Mouse (Mus musculus) megakaryocyte, embryonic 14.5 days (primary cell): ENCODE measurements at regions not wholly inside any gene's neighbourhood (a gene's known extent, or its start where the extent isn't known, plus 50 kb on each side); places are given as distances from the start of the nearest gene placed in this dataset.

Experiments used
- H3K27me3 ChIP-seq: replicated peaks from 2 replicates; pipeline ENCODE3; 2012; ENCODE audit warnings: inconsistent platforms
- H3K36me3 ChIP-seq: replicated peaks from 2 replicates; pipeline ENCODE3; 2012; ENCODE audit warnings: low read length, inconsistent platforms, mixed read lengths
- H3K4me1 ChIP-seq: 2 replicates; pipeline ENCODE4 v1.6.1; 2012; ENCODE audit warnings: inconsistent platforms
- H3K4me3 ChIP-seq: replicated peaks from 2 replicates; pipeline ENCODE3; 2012; ENCODE audit warnings: moderate library complexity, mild to moderate bottlenecking, inconsistent platforms
- H3K9me3 ChIP-seq: 2 replicates; pipeline ENCODE4 v1.6.1; 2012; ENCODE audit warnings: inconsistent platforms
- FLI1 ChIP-seq: IDR thresholded peaks from 2 replicates; pipeline ENCODE4 v1.6.1; 2012; ENCODE audit warnings: low read length, inconsistent platforms, mixed read lengths
- GATA1 ChIP-seq: IDR thresholded peaks from 3 replicates; pipeline ENCODE4 v1.6.1; 2012; ENCODE audit warnings: mixed read lengths, low read length, inconsistent platforms, borderline replicate concordance

DNA sequence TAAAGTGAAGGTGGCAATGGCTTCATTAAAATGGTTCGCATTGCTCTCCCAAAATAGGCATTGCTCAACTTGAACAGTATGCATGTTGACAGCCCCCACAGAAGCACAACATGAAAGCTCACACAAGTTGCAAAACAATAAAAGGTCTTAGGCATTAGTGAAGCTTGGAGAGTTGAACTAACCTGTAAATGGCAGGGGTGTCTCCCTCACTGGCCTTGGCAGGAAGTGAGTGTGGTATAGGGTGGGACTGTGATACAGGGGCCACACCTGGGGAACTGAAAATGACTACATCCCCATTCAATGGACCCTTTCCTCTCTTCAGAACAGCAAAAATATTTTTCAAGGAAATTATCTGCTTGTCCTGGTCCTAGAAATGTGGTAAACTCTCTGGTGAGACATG lies 499.6 kb downstream of the Ebf1 start:
- Histone ChIP-seq H3K4me3 (no peak overlapping the region), H3K4me1 (no peaks in the 10 kb centered on the region), H3K36me3 (no peaks in the 10 kb centered on the region), H3K27me3 (no peaks in the 10 kb centered on the region), H3K9me3 (no peaks in the 10 kb centered on the region)
- no peak for TF ChIP-seq GATA1
- TF ChIP-seq FLI1, result no peak

DNA sequence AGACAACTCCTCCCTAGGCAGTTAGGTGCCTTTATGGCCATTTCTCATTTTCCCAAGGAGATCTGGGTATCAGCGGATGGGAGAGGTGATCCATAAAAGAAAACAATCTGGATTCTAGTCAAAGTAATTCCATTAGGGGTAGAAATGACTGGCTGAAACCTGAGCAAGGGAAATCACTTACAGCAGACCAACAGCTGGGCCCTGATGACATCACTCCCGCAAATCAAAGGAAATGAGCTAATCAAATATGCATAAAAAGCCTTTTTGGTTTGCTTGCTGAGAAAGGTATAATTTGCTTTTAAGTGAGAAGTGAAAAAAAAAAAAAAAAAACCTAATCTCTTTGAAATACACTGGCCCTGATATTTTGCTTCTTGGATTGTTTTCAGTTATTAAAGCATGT lies 506.2 kb downstream of the Ebf1 start:
- H3K36me3 ChIP-seq, result no peaks in the 10 kb centered on the region
- peaks cover 4% of the 10 kb centered on the region; the same call in 1 of the 2 replicates for H3K9me3 ChIP-seq
- no peak overlapping the region for H3K4me3 ChIP-seq
- no peaks in the 10 kb centered on the region for H3K4me1 ChIP-seq
- H3K27me3 ChIP-seq, result no peaks in the 10 kb centered on the region
- TF ChIP-seq GATA1, result no peak
- TF ChIP-seq FLI1, result no peak

DNA sequence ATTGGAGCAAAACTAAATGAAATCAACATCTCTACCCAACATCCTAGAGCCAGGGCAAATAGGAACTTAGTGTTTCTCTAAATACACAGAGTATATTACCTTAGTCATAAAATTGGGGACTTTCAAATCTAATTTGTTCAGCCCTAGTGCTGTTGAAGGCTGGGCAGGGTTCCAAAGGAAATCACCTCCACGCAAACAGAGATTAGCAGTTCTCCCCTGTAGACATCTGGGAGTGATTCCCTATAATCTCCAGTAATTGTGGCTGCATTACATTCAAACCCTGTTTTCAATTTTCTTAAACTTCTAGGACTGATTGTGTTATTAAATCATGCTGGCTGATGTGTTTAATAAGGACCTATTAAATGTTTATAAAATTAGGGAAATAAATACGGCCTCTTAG lies 519.7 kb downstream of the Ebf1 start:
- Histone ChIP-seq H3K4me1 (no peaks in the 10 kb centered on the region; the same call in 1 of the 2 replicates), H3K9me3 (no peaks in the 10 kb centered on the region), H3K27me3 (no peaks in the 10 kb centered on the region), H3K4me3 (no peak overlapping the region), H3K36me3 (no peaks in the 10 kb centered on the region)
- TF ChIP-seq FLI1 (no peak), GATA1 (no peak)

DNA sequence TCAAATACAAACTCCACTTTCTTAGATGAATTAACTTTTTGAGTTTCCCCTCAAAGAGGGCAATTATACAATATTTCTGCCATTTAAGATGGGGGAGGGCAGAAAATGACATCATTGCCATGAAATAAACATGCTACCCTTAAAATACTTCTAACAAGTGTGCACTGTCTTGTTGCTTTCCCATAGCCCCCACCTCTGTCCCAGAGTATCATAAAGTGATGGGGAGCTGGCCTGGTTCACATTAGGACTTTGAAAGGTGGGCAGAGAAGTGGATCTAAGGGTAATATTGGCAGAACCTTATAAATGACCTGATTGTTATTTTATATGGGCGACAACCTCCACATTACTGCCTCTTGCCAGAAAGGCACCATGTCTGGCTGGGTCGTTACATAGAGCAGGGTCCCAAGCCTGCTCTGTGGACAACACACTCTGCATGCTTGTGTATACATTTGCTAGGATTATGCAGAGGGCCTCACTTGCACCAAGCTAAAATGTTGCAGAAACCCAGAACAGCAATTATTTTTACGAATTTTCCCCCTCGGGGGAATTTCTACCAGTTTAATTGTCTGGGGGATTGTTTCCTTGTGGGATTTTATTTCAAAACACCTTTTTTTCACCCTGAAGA lies 521.3 kb downstream of the Ebf1 start:
- no peak overlapping the region for H3K4me3 ChIP-seq
- H3K27me3 ChIP-seq, result no peaks in the 10 kb centered on the region
- TF ChIP-seq FLI1 (no peak), GATA1 (no peak)
- H3K36me3 ChIP-seq, result no peaks in the 10 kb centered on the region
- no peaks in the 10 kb centered on the region for H3K4me1 ChIP-seq
- no peaks in the 10 kb centered on the region for H3K9me3 ChIP-seq

DNA sequence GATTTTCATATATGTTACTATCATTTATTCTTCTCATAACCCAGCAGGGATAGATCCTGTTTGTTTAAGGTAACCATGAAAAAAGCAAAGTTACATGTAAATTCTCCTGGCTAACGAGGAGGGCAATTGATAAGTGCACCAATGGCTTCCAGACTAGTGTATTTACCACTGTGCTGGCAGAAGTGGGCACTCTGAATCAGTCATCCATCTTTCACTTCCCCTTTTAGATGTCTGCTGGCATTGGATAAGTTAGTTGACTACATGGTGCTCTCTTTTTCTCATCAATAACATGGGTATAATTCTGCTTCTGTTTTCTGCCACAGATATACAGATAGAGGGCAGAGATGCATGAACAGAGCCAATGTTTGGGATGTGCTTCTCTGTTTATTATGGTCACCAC lies 523.4 kb downstream of the Ebf1 start:
- no peaks in the 10 kb centered on the region for H3K9me3 ChIP-seq
- no peaks in the 10 kb centered on the region for H3K36me3 ChIP-seq
- no peaks in the 10 kb centered on the region for H3K27me3 ChIP-seq
- no peak overlapping the region for H3K4me3 ChIP-seq
- no peaks in the 10 kb centered on the region for H3K4me1 ChIP-seq
- TF ChIP-seq GATA1 (no peak), FLI1 (no peak)

DNA sequence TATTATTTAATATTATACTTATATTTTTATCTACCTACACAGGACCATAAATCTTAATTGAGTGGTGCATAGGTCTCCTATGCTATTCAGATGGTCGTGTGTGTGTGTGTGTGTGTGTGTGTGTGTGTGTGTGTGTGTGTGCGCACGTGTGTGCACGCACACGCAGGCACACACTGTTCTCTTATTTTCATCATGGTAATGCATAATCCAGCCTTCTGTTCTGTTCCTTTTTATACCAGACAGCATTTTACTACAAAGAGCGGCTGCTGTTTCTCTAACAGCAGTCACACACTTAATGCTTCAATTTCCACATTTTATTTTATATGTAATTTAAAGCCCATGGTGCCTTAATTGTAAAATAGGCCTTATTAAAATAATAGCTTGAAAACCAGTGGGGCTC lies 537.0 kb downstream of the Ebf1 start:
- no peaks in the 10 kb centered on the region for H3K4me1 ChIP-seq
- H3K4me3 ChIP-seq, result no peak overlapping the region
- H3K9me3 ChIP-seq, result no peaks in the 10 kb centered on the region
- no peaks in the 10 kb centered on the region for H3K27me3 ChIP-seq
- H3K36me3 ChIP-seq, result no peaks in the 10 kb centered on the region
- TF ChIP-seq GATA1 (no peak), FLI1 (no peak)

DNA sequence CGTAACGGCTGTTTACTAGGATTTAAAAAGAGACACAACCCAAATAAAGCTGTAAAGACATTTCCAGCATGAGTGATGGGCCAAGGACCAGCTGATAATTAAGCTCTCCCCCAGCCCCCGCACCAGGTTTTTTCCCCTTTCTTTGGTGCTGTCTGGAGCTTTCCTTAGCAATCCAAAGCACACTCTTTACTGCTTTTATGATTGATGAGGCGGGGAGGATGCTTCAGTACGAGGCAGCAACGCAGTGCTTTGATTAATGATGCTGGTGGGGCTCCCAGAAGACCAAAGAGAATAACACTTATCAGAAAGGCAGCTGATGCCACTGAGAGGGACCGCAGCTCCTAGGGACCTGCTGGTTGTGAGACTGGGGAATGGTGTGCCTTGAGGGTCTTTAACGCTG lies 537.4 kb downstream of the Ebf1 start:
- TF ChIP-seq GATA1 (no peak), FLI1 (no peak)
- Histone ChIP-seq H3K36me3 (no peaks in the 10 kb centered on the region), H3K4me1 (no peaks in the 10 kb centered on the region), H3K27me3 (no peaks in the 10 kb centered on the region), H3K4me3 (no peak overlapping the region), H3K9me3 (no peaks in the 10 kb centered on the region)

DNA sequence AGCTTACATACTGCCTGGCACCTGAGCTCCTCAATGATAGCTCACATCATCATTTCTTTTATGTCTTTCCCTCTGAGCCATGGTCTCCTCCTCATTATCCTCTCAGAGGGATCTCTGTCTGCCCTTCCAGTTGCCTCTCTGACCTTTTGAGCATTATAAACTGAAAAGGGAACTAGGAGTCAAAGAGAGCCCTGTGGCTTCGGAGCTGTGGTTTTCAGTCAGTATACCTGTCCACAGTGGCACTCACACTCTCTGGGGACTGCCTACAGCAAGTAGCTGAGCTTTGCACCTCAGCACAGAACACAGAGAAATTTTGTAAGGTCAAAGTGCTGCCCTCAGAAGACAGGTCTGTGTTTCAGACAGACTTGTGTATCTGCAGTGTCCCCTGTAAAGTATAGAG lies 538.7 kb downstream of the Ebf1 start:
- TF ChIP-seq FLI1 (no peak), GATA1 (no peak)
- no peaks in the 10 kb centered on the region for H3K36me3 ChIP-seq
- H3K4me1 ChIP-seq, result no peaks in the 10 kb centered on the region
- no peaks in the 10 kb centered on the region for H3K27me3 ChIP-seq
- no peaks in the 10 kb centered on the region for H3K9me3 ChIP-seq
- H3K4me3 ChIP-seq, result no peak overlapping the region

DNA sequence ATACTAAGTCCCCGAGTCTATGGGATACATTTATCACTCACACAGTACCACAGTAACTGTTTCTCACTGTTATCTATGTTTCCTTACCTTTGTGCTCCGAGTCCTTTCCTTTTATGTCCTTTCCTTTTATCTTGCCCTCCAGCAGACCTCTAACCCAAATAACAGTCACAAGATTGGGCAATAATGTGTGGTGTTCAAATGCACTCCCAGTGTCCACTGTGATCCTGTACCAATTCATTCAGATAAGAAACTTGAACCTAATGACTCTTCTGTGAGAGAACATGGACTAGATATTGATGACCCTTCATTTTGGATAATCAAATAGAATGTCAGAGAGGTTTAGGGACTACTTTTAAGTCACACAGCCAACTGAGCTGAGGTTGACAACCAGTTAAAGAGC lies 541.2 kb downstream of the Ebf1 start:
- Histone ChIP-seq H3K4me3 (no peak overlapping the region), H3K4me1 (no peaks in the 10 kb centered on the region), H3K36me3 (no peaks in the 10 kb centered on the region), H3K9me3 (no peaks in the 10 kb centered on the region), H3K27me3 (no peaks in the 10 kb centered on the region)
- no peak for TF ChIP-seq GATA1
- no peak for TF ChIP-seq FLI1

DNA sequence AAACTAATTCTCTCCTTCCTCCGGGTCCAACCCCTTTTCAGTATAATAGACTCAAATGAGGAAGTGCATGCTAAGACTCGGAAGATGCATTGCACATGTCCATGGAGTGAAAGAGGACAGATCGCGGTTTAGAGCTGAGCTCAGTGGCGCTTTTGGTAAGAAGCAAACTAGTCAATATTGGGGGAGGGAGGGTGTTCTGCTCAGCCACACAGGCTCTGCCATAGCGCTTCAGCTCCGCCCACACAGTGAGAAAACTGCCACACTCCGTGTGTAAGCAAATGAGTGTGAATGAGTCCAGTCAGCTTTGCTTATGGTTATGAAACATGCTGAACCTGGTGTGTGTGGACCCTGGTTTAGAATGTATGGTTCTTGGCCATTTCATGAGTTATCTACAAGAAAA lies 543.8 kb downstream of the Ebf1 start:
- H3K36me3 ChIP-seq, result no peaks in the 10 kb centered on the region
- no peak for TF ChIP-seq GATA1
- no peak for TF ChIP-seq FLI1
- H3K4me3 ChIP-seq, result no peak overlapping the region
- no peaks in the 10 kb centered on the region for H3K27me3 ChIP-seq
- no peaks in the 10 kb centered on the region for H3K4me1 ChIP-seq
- no peaks in the 10 kb centered on the region for H3K9me3 ChIP-seq

DNA sequence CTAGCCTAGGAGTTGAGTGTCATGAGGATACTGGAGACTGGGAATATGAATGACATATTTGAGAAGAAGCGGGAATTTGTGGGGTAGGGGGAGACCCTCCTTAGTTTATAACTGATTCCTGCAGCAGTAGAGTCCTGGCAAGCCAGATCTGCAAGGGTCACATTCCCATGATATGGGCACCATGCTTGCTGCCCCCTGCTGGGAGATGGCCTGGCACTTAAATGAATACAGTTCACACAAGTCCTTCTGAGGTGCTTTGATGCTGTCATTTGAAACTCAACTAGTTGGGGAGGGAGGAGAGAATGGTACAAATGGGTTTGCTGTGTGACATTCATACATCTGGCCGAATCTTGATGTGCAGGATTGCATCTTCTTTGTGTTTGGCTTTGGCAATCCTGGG lies 556.4 kb downstream of the Ebf1 start:
- Histone ChIP-seq H3K9me3 (no peaks in the 10 kb centered on the region), H3K4me3 (no peak overlapping the region), H3K4me1 (no peaks in the 10 kb centered on the region), H3K36me3 (no peaks in the 10 kb centered on the region), H3K27me3 (no peaks in the 10 kb centered on the region)
- no peak for TF ChIP-seq FLI1
- TF ChIP-seq GATA1, result no peak
